Mouse (Mus musculus) MEL (cell line): Measurements from ENCODE around the gene Sirt3.

Source experiments
- CTCF ChIP-seq, 3 experiments: IDR thresholded peaks in 2 of 3; conservative IDR thresholded peaks in 1 of 3; 2 replicates each; pipeline ENCODE4 v1.5.1; 2011 to 2012; ENCODE audit warnings: low read length in 3 of 3, low read depth in 2 of 3, mild to moderate bottlenecking in 2 of 3, improper control_type of control experiment in 1 of 3, inconsistent platforms in 1 of 3, mixed read lengths in 1 of 3, moderate library complexity in 1 of 3; ENCODE audit not compliant: control insufficient read depth in 1 of 3, insufficient read depth in 1 of 3, poor library complexity in 1 of 3, severe bottlenecking in 1 of 3
- POLR2A ChIP-seq, 2 experiments: IDR thresholded peaks; 2 replicates each; pipeline ENCODE4 v1.6.1; 2011 to 2012; ENCODE audit warnings: low read length in 2 of 2, mild to moderate bottlenecking in 2 of 2, control low read depth in 1 of 2, improper control_type of control experiment in 1 of 2, low read depth in 1 of 2, moderate library complexity in 1 of 2; ENCODE audit not compliant: control insufficient read depth in 1 of 2, insufficient read depth in 1 of 2, poor library complexity in 1 of 2
- TCF12 ChIP-seq: IDR thresholded peaks from 2 replicates; pipeline ENCODE4 v1.6.1; 2014; ENCODE audit warnings: low read depth, mild to moderate bottlenecking, inconsistent platforms, low read length, improper control_type of control experiment, moderate library complexity

DNA sequence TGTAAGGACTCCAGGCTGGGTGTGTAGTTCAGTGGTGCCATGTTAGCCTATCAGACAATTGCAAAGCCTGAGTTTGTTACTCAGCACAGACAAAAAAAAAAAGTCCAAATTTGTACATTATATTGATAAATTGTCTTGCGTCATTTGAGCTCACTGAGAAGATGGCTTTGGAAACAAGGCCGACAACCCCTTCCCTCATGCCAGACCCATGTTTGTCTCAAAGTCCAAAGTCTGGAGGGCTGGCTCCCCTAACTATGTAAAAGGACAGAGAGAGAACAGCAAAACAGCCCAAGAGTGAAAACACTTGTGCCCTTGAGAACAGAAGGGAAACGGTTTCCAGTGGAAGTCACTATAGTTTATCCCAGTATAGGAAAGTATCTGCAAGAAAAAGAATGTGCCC, 1.7 kb downstream of the Sirt3 start:
- TF ChIP-seq TCF12 = no peak
- TF ChIP-seq CTCF (IDR thresholded peaks at IDR 0.05 in 2 of 3, conservative IDR thresholded peaks at IDR 0.05 in 1 of 3; ENCODE audit: control insufficient read depth in 1 of 3, insufficient read depth in 1 of 3, low read depth in 2 of 3, low read length in 3 of 3, poor library complexity in 1 of 3, severe bottlenecking in 1 of 3) = no peak
- TF ChIP-seq POLR2A (IDR thresholded peaks at IDR 0.05; ENCODE audit: control insufficient read depth in 1 of 2, insufficient read depth in 1 of 2, low read depth in 1 of 2, low read length in 2 of 2, poor library complexity in 1 of 2) = no peak
